Mouse (Mus musculus): ENCODE measurements at regions not wholly inside any gene's neighbourhood (a gene's known extent, or its start where the extent isn't known, plus 50 kb on each side); places are given as distances from the start of the nearest gene placed in this dataset.

DNA sequence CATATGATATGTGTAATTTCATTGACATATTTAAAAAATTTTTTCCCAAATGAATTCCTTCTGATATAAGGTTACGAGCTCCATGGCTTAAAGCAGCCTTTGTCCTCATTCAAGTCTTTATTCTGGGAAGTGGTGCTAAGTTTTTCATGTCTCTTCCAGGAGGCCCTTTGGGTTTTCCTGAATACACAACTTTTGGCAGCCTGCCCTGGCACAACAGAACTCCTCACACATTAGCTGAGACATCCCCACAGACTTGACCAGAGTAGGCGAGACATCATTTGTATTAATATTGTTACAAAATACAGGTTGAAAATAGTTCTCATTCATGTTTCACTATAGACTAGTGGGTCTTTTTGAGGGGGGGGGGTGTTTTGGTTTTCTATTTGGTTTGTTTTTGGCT lies 2565.9 kb upstream of the Gm7489 start:
- TF ChIP-seq EP300 (IDR thresholded peaks at IDR 0.05; ENCODE audit: low read depth) (no peak), CTCF (IDR thresholded peaks at IDR 0.05; ENCODE audit: low read depth) (no peak)
